Mouse (Mus musculus) small intestine, adult 2 months (tissue): ENCODE results near the gene Ckap2l. TPM values are rescaled to one million over a fixed set of nuclear protein-coding genes. Genes with fewer than 3 reads are reported as not detected.

Experiments used
- H3K27ac ChIP-seq: fragments of 200-500 bp; 2 replicates; pipeline ENCODE4 v1.5.1; 2012; ENCODE audit warnings: low read depth, low read length, control low read depth, inconsistent platforms; ENCODE audit not compliant: insufficient read depth
- H3K27me3 ChIP-seq: fragments of 200-500 bp; 2 replicates; pipeline ENCODE4 v1.6.1; 2012; ENCODE audit warnings: mild to moderate bottlenecking, moderate library complexity, low read length, inconsistent platforms; ENCODE audit not compliant: control insufficient read depth, insufficient read depth
- H3K36me3 ChIP-seq: fragments of 200-500 bp; 2 replicates; pipeline ENCODE4 v1.6.1; 2012; ENCODE audit warnings: mild to moderate bottlenecking, low read length, control low read depth, inconsistent platforms; ENCODE audit not compliant: control insufficient read depth, insufficient read depth
- H3K4me1 ChIP-seq: fragments of 200-500 bp; 2 replicates; pipeline ENCODE4 v1.6.1; 2012; ENCODE audit warnings: low read length, inconsistent platforms, mixed read lengths; ENCODE audit not compliant: control insufficient read depth, insufficient read depth, insufficient read length
- H3K4me3 ChIP-seq: fragments of 200-500 bp; 2 replicates; pipeline ENCODE4 v1.5.1; 2012; ENCODE audit warnings: low read depth, mild to moderate bottlenecking, control low read depth, inconsistent platforms, low read length, moderate library complexity
- CTCF ChIP-seq: fragments of 200-500 bp; IDR thresholded peaks from 2 replicates; pipeline ENCODE4 v1.5.1; 2012; ENCODE audit warnings: low read depth, mild to moderate bottlenecking, control low read depth, inconsistent platforms, low read length, moderate library complexity, mixed read lengths; ENCODE audit not compliant: insufficient replicate concordance, insufficient read length; ENCODE audit errors: extremely low read depth
- POLR2A ChIP-seq: fragments of 200-500 bp; IDR thresholded peaks from 2 replicates; pipeline ENCODE4 v1.6.1; 2012; ENCODE audit warnings: low read depth, mild to moderate bottlenecking, control low read depth, inconsistent platforms, low read length, moderate library complexity
- WGBS: fragments of 180-500 bp; shearing (Covaris S2); methylation state at CpG from one replicate; pipeline ENCODE4 v1.1.7; 2018; 5-methylcytosine and 5-hydroxymethylcytosine counted together
- polyA plus RNA-seq: library from polyadenylated mRNA; depleted of rRNA; stranded (reverse); fragments of >200 nt; gene quantifications from 2 replicates; pipeline ENCODE4 v1.2.3, GENCODE M21; 2012

Gene Ckap2l
- polyA plus RNA-seq, 1 experiment: 0.91 TPM

DNA sequence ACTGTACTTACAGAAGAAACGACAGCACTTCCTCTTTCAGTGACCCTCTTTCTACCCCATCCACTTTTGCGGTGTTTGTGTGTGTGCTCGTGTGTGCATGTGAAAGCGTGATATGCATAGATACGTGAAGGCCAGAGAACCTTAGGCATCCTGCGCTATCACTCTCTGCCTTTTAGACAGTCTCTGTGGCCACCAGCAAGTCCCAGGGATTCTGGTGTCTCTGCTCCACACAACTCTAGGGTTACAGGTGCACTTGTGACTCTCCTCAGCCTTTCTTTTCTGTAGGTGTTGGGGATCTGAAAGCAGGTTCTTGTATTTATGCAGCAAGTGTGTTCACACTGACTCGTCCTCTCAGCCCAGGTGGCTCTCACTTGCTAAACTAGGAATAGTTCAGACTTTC lies 31.7 kb downstream of the Ckap2l start:
- Histone ChIP-seq H3K27me3 (no peaks in the 10 kb centered on the region), H3K36me3 (peaks cover 5% of the 10 kb centered on the region; the same call in 1 of the 2 replicates), H3K27ac (no peak overlapping the region), H3K4me1 (no peaks in the 10 kb centered on the region), H3K4me3 (no peak overlapping the region)
- 92% methylated on average over 7 of the region's 7 CpGs for WGBS
- TF ChIP-seq CTCF: no peak
- TF ChIP-seq POLR2A: no peak

- Histone ChIP-seq H3K4me3 (no peak overlapping the region), H3K27me3 (no peaks in the 10 kb centered on the region), H3K36me3 (0 out of 2 replicates have a peak, but pooled peaks cover 2% of the 10 kb centered on the region), H3K27ac (no peak overlapping the region), H3K4me1 (peaks cover 2% of the 10 kb centered on the region; the same call in 1 of the 2 replicates)
- TF ChIP-seq CTCF (no peak), POLR2A (no peak)
- WGBS: 72% methylated on average over 5 of the region's 5 CpGs
Observed at GRCm38 (mm10) chr2:129263073-129263472, 33.9 kb downstream of the Ckap2l start.

- H3K27ac ChIP-seq: no peak overlapping the region
Observed at GRCm38 (mm10) chr2:129261151-129261794, 35.7 kb downstream of the Ckap2l start.

DNA sequence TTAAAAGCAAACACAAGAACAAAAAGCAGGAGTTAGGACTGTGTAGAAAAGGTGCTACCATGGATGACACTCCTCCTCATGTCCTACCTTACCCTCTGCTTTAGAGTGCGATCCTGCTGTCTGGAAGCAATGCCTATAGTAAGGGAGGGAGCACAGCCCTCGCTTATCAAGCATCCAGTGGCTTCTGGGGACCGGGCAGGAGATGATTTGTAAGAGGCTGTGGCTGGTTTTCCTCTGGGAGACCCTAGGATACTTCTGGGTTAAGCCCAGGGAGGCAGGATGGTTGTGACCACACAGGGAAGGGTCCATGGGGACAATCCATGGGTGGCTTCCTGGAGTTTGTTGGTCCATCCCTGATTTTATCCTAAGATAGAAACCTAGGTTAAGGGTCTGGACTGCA lies 36.4 kb downstream of the Ckap2l start:
- 69% methylated on average over 3 of the region's 3 CpGs for WGBS
- no peaks in the 10 kb centered on the region for H3K36me3 ChIP-seq
- peaks cover 2% of the 10 kb centered on the region; the same call in 1 of the 2 replicates for H3K4me1 ChIP-seq
- TF ChIP-seq POLR2A: no peak
- no peak for TF ChIP-seq CTCF
- H3K4me3 ChIP-seq: no peak overlapping the region
- H3K27ac ChIP-seq: no peak overlapping the region
- H3K27me3 ChIP-seq: 0 out of 2 replicates have a peak, but pooled peaks cover 5% of the 10 kb centered on the region

More at GRCm38 (mm10) chr2:129261151-129261794, 35.7 kb downstream of the Ckap2l start:
- no peak overlapping the region for H3K4me3 ChIP-seq
- no peaks in the 10 kb centered on the region for H3K36me3 ChIP-seq
- WGBS: 65% methylated on average over 6 of the region's 6 CpGs
- peaks cover 2% of the 10 kb centered on the region; the same call in 1 of the 2 replicates for H3K4me1 ChIP-seq
- H3K27me3 ChIP-seq: 0 out of 2 replicates have a peak, but pooled peaks cover 2% of the 10 kb centered on the region
- TF ChIP-seq CTCF: no peak
- no peak for TF ChIP-seq POLR2A

DNA sequence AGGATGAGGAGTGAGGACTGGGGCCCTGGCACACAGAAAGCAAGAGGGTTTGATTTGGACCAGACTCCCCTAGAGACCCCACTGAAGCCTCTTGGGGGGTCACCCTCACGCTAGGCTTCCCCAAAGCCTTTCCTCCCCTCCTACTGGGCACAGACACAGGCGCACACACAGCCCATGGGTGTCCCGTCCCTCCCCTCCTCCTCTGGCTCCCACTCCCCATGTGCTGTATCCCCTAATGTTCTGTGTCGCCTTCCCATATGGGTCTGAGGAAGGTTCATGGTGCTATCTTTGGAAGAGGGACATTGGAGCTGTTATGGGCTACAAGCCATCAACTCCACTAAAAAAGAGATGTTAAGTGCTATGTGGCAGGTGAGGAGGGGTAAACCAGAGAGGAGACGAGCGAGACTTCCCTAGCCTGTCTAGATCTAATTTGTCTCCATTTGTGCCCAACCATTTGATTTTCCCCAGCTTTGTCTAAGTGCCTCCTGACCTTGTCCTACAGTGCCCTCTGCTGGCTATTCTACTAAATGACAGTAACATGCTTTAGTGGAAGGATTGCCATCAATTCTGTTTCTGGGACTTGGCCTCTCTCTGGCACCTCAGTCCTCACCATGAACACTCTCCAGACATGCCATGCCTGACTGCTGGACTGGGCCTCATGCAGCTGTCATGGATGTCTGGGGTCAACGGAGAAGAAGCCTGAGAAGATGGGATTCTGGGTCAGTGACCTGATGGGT lies 38.4 kb downstream of the Ckap2l start:
- Histone ChIP-seq H3K4me3 (no peak overlapping the region), H3K27me3 (0 out of 2 replicates have a peak, but pooled peaks cover 5% of the 10 kb centered on the region), H3K4me1 (peaks cover 2% of the 10 kb centered on the region), H3K36me3 (no peaks in the 10 kb centered on the region), H3K27ac (no peak overlapping the region)
- TF ChIP-seq CTCF (peak; percentile 45; the same call in 1 of the 2 replicates), POLR2A (no peak)
- WGBS: 31% methylated on average over 7 of the region's 7 CpGs

- TF ChIP-seq CTCF (no peak), POLR2A (no peak)
- no peak overlapping the region for H3K27ac ChIP-seq
- H3K36me3 ChIP-seq: no peaks in the 10 kb centered on the region
- H3K4me1 ChIP-seq: peaks cover 8% of the 10 kb centered on the region
- H3K27me3 ChIP-seq: 0 out of 2 replicates have a peak, but pooled peaks cover 5% of the 10 kb centered on the region
- H3K4me3 ChIP-seq: no peak overlapping the region
- 38% methylated on average over 3 of the region's 3 CpGs for WGBS
Observed at GRCm38 (mm10) chr2:129258056-129258455, 39.0 kb downstream of the Ckap2l start.

DNA sequence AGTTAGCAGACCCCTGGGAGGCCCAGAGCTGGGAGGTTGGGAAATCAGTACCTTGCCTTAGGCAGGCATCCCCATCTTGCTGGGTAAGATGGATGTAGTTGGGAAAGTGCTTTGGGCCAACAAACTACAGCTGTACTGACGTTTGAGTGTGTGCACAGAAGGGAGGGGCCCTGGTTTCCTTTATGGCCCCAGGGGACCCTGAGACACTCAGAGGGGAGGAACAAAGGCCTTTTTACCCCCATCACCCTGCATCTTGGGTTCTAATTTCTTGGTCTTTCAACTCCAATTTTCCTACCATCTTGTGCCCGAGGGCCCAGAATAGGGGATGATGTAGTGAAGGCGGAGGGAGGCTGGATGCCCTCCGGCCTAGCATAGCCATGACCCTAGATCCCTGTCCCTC lies 41.0 kb downstream of the Ckap2l start:
- no peak for TF ChIP-seq POLR2A
- TF ChIP-seq CTCF: no peak
- WGBS: 80% methylated on average over 4 of the region's 4 CpGs

More for the DNA sequence above, 41.0 kb downstream of the Ckap2l start:
- no peak overlapping the region for H3K27ac ChIP-seq
- no peaks in the 10 kb centered on the region for H3K36me3 ChIP-seq
- H3K27me3 ChIP-seq: 0 out of 2 replicates have a peak, but pooled peaks cover 5% of the 10 kb centered on the region
- H3K4me3 ChIP-seq: no peak overlapping the region
- H3K4me1 ChIP-seq: peaks cover 14% of the 10 kb centered on the region
